Mouse (Mus musculus) heart, adult 8-10 months (tissue): Measurements from ENCODE around the gene Adgrl1. TPM values are rescaled to one million over a fixed set of nuclear protein-coding genes. Genes with fewer than 3 reads are reported as not detected.

Experiments
- DNase-seq: peaks from one replicate; pipeline ENCODE4 v3.0.0; 2022; ENCODE audit warnings: low spot score
- microRNA-seq: library from miRNA; unstranded; fragments of <30 nt; microRNA quantifications from one replicate; pipeline ENCODE4 v1.2.0, GENCODE M21; 2022
- total RNA-seq, 4 experiments: library from RNA; stranded (reverse); gene quantifications; 2 replicates each; pipeline ENCODE4 v1.2.4; 2022

The Adgrl1 gene
- total RNA-seq, 4 experiments from 2014 or later = 10.8 to 17.6 (median 14.2) TPM

DNA sequence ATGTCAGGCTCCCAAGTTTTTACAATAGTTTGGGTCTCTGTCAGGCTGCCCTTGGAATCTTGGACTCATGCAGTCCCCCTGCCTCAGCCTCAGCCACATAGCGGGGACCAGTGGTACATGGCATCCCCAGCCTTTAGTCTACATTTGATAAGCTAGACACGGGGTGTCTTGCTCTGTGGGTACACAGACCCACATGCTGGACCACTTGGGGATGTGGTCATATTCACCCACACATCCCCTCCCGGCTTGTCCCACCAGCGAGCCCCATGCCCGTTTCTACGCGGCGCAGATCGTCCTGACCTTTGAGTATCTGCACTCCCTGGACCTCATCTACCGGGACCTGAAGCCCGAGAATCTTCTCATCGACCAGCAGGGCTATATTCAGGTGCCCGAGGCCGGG lies 90.3 kb downstream of the Adgrl1 start:
- DNase-seq = no peak

Small RNAs within 50 kb of the gene (microRNA-seq; reads per million reads assigned to microRNA genes)
- gene Gm44330 (not detected), gene Gm44450 (not detected)

Other genes with a start within 250 kb of the Adgrl1 start
- gene Gipc1, start 247.4 kb upstream of the Adgrl1 start, total RNA-seq = 10 to 100 TPM; 21.4 to 25.1 (median 23.3) TPM
- gene Ptger1, start 233.4 kb upstream of the Adgrl1 start, total RNA-seq = under 1 TPM; 0.17 to 0.57 (median 0.26) TPM
- 10 to 100 TPM; 44.0 to 47.6 (median 46.6) TPM for gene Pkn1, start 200.9 kb upstream of the Adgrl1 start, total RNA-seq
- 10 to 100 TPM; 14.2 to 17.0 (median 15.4) TPM for gene Ddx39, start 184.9 kb upstream of the Adgrl1 start, total RNA-seq
- gene Adgre5, start 158.8 kb upstream of the Adgrl1 start, total RNA-seq = 10 to 100 TPM; 42.4 to 50.4 (median 43.5) TPM
- 1 to 10 TPM; 1.3 to 2.5 (median 1.9) TPM for gene Gm10644, start 55.1 kb downstream of the Adgrl1 start, total RNA-seq
- 1 to 10 TPM in 3 of 4 experiments, under 1 TPM in 1; 0.81 to 2.4 (median 1.7) TPM for gene Asf1b, start 55.4 kb downstream of the Adgrl1 start, total RNA-seq
- 100 to 1,000 TPM; 314 to 382 (median 360) TPM for gene Prkaca, start 72.9 kb downstream of the Adgrl1 start, total RNA-seq
- 10 to 100 TPM; 26.4 to 28.5 (median 27.2) TPM for gene Samd1, start 97.6 kb downstream of the Adgrl1 start, total RNA-seq
- gene 1700067K01Rik, start 101.4 kb downstream of the Adgrl1 start, total RNA-seq = under 1 TPM in 3 of 4 experiments, not detected in 1; 0.25 to 0.50 (median 0.33) TPM
- 1 to 10 TPM; 1.6 to 4.0 (median 3.2) TPM for gene 2210011C24Rik, start 112.1 kb downstream of the Adgrl1 start, total RNA-seq
- gene Palm3, start 121.4 kb downstream of the Adgrl1 start, total RNA-seq = under 1 TPM; 0.11 to 0.41 (median 0.23) TPM
- 1 to 10 TPM; 2.7 to 4.5 (median 3.1) TPM for gene Il27ra, start 142.5 kb downstream of the Adgrl1 start, total RNA-seq
- gene Rln3, start 144.9 kb downstream of the Adgrl1 start, total RNA-seq = not detected
- gene Gm10643, start 165.0 kb downstream of the Adgrl1 start, total RNA-seq = 1 to 10 TPM; 4.6 to 7.5 (median 5.4) TPM
- 10 to 100 TPM in 1 of 4 experiments, 1 to 10 TPM in 3; 6.7 to 10.0 (median 9.2) TPM for gene Rfx1, start 166.7 kb downstream of the Adgrl1 start, total RNA-seq
- 1 to 10 TPM; 6.3 to 8.2 (median 8.0) TPM for gene Dcaf15, start 204.7 kb downstream of the Adgrl1 start, total RNA-seq
- under 1 TPM in 2 of 4 experiments, not detected in 2; 0.11 TPM for gene Podnl1, start 225.9 kb downstream of the Adgrl1 start, total RNA-seq
- gene Cc2d1a, start 247.8 kb downstream of the Adgrl1 start, total RNA-seq = 10 to 100 TPM; 10.9 to 14.6 (median 12.3) TPM
- gene 4930432K21Rik, start 247.9 kb downstream of the Adgrl1 start, total RNA-seq = 1 to 10 TPM in 1 of 4 experiments, under 1 TPM in 3; 0.17 to 1.2 (median 0.31) TPM